Mouse (Mus musculus) kidney, postnatal 14 days (tissue): ENCODE results near the gene Gm20843.
"Not testable (repeated sequence)": the region's sequence is repeated elsewhere in the genome, so short reads cannot be mapped to it uniquely, and the experiment has no call there.

Experiments
- DNase-seq: peaks from one replicate; pipeline ENCODE4 v3.0.0; 2022; ENCODE audit warnings: mixed read lengths

Gene Gm20843

GRCm38 (mm10) chrY:72247018-72247417 is at the start of gene Gm20843:
Gm20843 (minus strand) TSS chrY:72247118.
- DNase-seq: not testable (repeated sequence)
